Mouse (Mus musculus): ENCODE data around the gene Mllt6. TPM values are rescaled to one million over a fixed set of nuclear protein-coding genes. Genes with fewer than 3 reads are reported as not detected.

Gene Mllt6
- total and polyA plus RNA-seq, 3 experiments, result 37.9 to 72.5 (median 67.1) TPM

DNA sequence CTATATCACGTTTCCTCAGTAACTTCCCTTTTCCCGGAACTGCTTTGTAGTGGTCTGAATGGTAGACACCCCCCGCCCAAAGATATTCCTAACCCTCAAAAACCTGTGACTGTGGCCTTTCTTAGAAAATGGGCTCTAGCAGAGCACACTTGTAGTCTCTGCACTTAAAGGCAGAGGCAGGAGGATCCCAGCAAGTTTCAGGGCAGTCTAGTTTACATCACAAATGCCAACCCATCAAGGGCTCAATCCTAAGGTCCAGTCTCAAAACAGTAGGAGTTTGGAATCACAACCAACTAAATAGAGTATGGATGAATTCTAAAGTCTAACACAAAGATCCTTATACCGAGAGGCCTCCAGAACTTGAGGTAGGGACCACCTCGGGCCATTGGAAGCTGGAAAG, 37.7 kb upstream of the Mllt6 start:
- Histone ChIP-seq H3K27me3 (ENCODE audit: control insufficient read depth, insufficient read depth, low read length) (peaks cover 17% of the 10 kb centered on the region), H3K79me2 (replicated peaks; ENCODE audit: control insufficient read depth, insufficient read depth, low read length) (no peaks in the 10 kb centered on the region)

DNA sequence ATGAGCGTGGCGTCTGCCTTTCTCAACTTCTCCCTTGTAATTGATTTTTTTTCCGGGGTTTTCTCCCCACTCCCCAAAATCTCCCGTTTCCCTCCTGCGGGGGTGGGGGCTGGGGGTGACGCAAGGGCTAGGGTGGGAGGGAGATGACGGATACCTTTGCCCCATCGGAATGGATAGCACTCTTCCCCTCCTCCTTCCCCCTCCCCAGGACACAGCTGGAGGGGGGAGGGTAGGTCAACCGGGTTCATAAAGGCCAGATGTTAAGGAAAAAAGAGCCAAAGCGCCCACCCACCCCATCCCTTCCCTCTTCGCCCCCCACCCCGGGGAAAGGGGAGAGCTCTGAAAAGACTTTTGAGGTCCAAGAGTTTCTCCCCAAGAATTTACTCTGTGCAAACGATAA, 36.8 kb upstream of the Mllt6 start:
- no peak for DNase-seq
- intact Hi-C loops (cut with DNase I), result no loop called here

More for the DNA sequence above, 37.7 kb upstream of the Mllt6 start:
- TF ChIP-seq CTCF (IDR thresholded peaks at IDR 0.05), result no peak
- TF ChIP-seq POLR2A (IDR thresholded peaks at IDR 0.05; ENCODE audit: insufficient read depth, low read depth, low read length), result no peak
- TF ChIP-seq EP300 (IDR thresholded peaks at IDR 0.05; ENCODE audit: insufficient read depth, low read depth, low read length), result no peak
- 69% methylated on average over 5 of the region's 5 CpGs for WGBS
- no peak overlapping the region for H3K4me3 ChIP-seq
- no peak overlapping the region for H3K9ac ChIP-seq (ENCODE audit: low read depth, low read length)
- no peak overlapping the region for H3K27ac ChIP-seq
- intact Hi-C loops (cut with DNase I), result no loop called here
- no peaks in the 10 kb centered on the region for H3K36me3 ChIP-seq (ENCODE audit: control insufficient read depth, insufficient read depth, low read length)
- DNase-seq, result no peak
- H3K4me1 ChIP-seq (ENCODE audit: control insufficient read depth, insufficient read depth, low read length), result no peaks in the 10 kb centered on the region

DNA sequence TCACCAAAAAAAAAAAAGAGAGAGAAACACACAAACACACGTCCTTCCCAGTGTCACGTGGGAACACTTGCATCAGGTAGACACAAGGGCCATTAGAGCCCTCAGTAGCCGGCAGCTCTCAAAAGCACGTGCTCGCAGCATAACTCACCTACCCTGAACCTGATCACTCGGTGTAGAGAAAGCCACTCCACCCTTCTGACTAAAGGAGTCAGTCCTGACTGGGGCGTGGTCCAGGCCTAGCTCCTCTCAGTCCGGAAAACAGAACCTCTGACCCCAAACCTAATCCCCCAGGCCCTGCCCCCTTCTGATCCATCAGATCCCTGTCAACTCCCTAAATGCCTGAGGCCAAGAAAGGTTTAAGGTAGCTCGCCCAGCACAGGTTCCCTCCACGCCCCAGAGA, 36.4 kb upstream of the Mllt6 start:
- DNase-seq, result no peak
- no peaks in the 10 kb centered on the region for H3K36me3 ChIP-seq (ENCODE audit: control insufficient read depth, insufficient read depth, low read length)
- H3K4me1 ChIP-seq (ENCODE audit: control insufficient read depth, insufficient read depth, low read length), result no peaks in the 10 kb centered on the region
- intact Hi-C loops (cut with DNase I), result no loop called here
- H3K4me3 ChIP-seq, result no peak overlapping the region
- no peak for TF ChIP-seq CTCF (IDR thresholded peaks at IDR 0.05)
- H3K27me3 ChIP-seq (ENCODE audit: control insufficient read depth, insufficient read depth, low read length), result peaks cover 18% of the 10 kb centered on the region
- no peak overlapping the region for H3K9ac ChIP-seq (ENCODE audit: low read depth, low read length)
- H3K79me2 ChIP-seq (replicated peaks; ENCODE audit: control insufficient read depth, insufficient read depth, low read length), result no peaks in the 10 kb centered on the region
- whole genome bisulfite sequencing, result 54% methylated on average over 10 of the region's 10 CpGs
- H3K27ac ChIP-seq, result no peak overlapping the region

More for the DNA sequence above, 36.8 kb upstream of the Mllt6 start:
- no peak for TF ChIP-seq POLR2A (IDR thresholded peaks at IDR 0.05; ENCODE audit: insufficient read depth, low read depth, low read length)
- TF ChIP-seq EP300 (IDR thresholded peaks at IDR 0.05; ENCODE audit: insufficient read depth, low read depth, low read length), result no peak
- no peak for TF ChIP-seq CTCF (IDR thresholded peaks at IDR 0.05)
- Histone ChIP-seq H3K4me1 (ENCODE audit: control insufficient read depth, insufficient read depth, low read length) (no peaks in the 10 kb centered on the region), H3K36me3 (ENCODE audit: control insufficient read depth, insufficient read depth, low read length) (no peaks in the 10 kb centered on the region), H3K27ac (no peak overlapping the region), H3K4me3 (no peak overlapping the region), H3K79me2 (replicated peaks; ENCODE audit: control insufficient read depth, insufficient read depth, low read length) (no peaks in the 10 kb centered on the region), H3K9ac (ENCODE audit: low read depth, low read length) (no peak overlapping the region), H3K27me3 (ENCODE audit: control insufficient read depth, insufficient read depth, low read length) (peaks cover 18% of the 10 kb centered on the region)
- WGBS, result 34% methylated on average over 13 of the region's 13 CpGs

DNA sequence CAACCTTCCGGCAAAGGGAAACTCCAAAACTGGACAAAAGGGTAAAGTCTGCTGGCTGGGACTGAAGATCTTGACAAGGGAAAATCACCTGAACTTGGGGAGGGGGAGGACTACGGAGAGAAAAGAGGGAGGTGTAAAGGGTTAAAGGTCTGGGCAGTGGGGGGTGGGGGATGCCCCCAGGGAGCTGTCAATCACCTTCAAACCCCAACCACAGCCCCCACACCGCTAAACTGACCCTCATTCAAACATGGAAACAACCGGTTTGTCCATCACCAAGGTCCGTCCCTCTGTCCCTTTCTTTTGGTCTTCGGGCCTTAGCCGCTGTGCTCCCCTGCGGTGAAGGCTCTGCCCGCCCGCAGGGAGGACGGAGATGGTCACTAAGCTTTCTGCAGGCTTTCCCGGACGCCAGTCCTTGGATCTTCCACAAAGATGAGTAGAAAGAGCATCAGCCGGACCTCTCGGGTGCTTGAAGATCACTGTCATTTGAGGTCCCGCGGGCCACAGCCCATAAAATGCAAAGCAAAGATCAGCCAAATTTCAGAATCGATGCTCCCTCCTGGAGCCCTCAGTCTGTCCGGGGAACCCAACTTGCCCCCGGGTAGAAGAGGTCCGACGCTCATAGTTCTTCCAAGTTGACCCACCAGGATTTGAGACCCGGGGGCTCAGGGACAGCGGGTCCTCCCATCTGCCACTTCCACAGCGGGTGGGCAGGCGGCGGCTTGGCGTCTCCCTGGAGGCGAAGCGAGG, 35.5 kb upstream of the Mllt6 start:
- Histone ChIP-seq H3K36me3 (ENCODE audit: control insufficient read depth, insufficient read depth, low read length) (no peaks in the 10 kb centered on the region), H3K27me3 (ENCODE audit: control insufficient read depth, insufficient read depth, low read length) (peaks cover 18% of the 10 kb centered on the region), H3K27ac (no peak overlapping the region), H3K79me2 (replicated peaks; ENCODE audit: control insufficient read depth, insufficient read depth, low read length) (no peaks in the 10 kb centered on the region), H3K4me1 (ENCODE audit: control insufficient read depth, insufficient read depth, low read length) (no peaks in the 10 kb centered on the region), H3K9ac (ENCODE audit: low read depth, low read length) (0 out of 2 replicates have a peak overlapping the region, but pooled peaks have one; percentile 5), H3K4me3 (no peak overlapping the region)
- WGBS, result 18% methylated on average over 30 of the region's 30 CpGs
- no peak for TF ChIP-seq EP300 (IDR thresholded peaks at IDR 0.05; ENCODE audit: insufficient read depth, low read depth, low read length)
- TF ChIP-seq POLR2A (IDR thresholded peaks at IDR 0.05; ENCODE audit: insufficient read depth, low read depth, low read length), result no peak
- TF ChIP-seq CTCF (IDR thresholded peaks at IDR 0.05), result no peak
- intact Hi-C loops (cut with DNase I), result no loop called here
- DNase-seq, result no peak

DNA sequence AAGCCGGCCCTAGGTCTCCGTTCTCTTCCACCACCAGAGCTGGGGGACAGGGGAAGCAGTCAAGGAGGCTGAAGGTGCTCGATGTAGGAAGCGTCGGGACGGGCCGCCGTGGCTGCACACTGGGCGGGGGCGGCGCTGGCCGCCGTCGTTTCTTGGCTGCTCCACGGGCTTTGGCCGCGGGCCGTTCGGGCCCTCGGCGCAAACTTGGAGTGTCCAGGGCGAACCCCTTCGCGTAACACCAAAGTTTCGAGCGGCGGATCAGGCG, 35.0 kb upstream of the Mllt6 start:
- H3K79me2 ChIP-seq (replicated peaks; ENCODE audit: control insufficient read depth, insufficient read depth, low read length), result no peaks in the 10 kb centered on the region
- no peaks in the 10 kb centered on the region for H3K4me1 ChIP-seq (ENCODE audit: control insufficient read depth, insufficient read depth, low read length)
- intact Hi-C loops (cut with DNase I), result no loop called here
- TF ChIP-seq POLR2A (IDR thresholded peaks at IDR 0.05; ENCODE audit: insufficient read depth, low read depth, low read length) (no peak), CTCF (IDR thresholded peaks at IDR 0.05) (no peak), EP300 (IDR thresholded peaks at IDR 0.05; ENCODE audit: insufficient read depth, low read depth, low read length) (no peak)
- peak overlapping the region; percentile 60 for H3K4me3 ChIP-seq
- DNase-seq, result no peak
- no peaks in the 10 kb centered on the region for H3K36me3 ChIP-seq (ENCODE audit: control insufficient read depth, insufficient read depth, low read length)
- peaks cover 18% of the 10 kb centered on the region for H3K27me3 ChIP-seq (ENCODE audit: control insufficient read depth, insufficient read depth, low read length)
- H3K27ac ChIP-seq, result no peak overlapping the region
- 0 out of 2 replicates have a peak overlapping the region, but pooled peaks have one; percentile 5 for H3K9ac ChIP-seq (ENCODE audit: low read depth, low read length)
- 1% methylated on average over 28 of the region's 28 CpGs for WGBS

DNA sequence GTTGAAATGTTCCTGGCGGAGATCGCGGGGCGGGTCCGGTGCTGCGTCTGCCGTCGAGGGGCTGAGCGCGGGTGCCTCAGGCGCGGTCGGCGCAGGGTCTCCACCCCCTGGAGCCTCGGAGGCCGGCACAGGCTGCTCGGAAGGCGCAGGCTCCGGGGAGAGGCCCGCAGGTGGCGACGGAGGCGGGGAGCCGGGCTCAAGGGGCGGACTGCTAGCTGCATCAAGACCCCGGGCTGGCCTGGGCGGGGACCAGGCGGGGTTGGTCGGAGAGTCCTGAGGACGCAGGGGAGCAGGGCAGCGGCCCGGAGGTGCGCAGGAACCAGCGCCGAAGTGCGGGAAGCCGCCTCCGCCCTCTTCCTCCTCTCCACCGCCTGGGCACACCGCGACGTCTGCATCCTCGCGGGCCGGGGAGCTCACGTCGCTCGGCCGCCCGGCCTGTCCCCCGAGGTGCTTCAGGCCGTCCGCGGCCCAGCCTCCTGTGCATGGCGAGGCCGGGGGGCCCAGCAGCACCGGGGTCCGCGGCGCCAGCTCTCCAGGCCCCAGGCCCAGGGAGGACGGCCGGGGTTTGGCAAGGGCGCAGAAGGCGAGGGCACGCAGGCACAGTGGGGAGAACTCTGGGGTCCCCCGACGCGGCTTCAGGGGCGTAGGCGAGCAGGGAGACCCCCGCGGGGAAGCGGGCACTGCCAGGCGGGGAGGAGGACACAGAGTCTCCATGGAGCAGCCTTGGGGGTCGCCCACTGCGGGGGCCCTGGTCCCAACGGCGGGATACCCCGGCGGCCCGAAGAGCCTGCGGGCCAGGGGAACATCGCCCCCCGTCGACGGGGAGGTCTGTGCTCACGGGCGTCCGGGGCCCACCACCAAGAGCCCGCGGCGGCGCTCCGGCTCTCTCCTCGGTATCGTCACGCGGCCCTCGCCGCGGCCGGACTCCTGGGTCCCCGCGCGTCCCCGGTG, 34.4 kb upstream of the Mllt6 start:
- intact Hi-C loops (cut with DNase I), result no loop called here
- H3K4me1 ChIP-seq (ENCODE audit: control insufficient read depth, insufficient read depth, low read length), result no peaks in the 10 kb centered on the region
- H3K36me3 ChIP-seq (ENCODE audit: control insufficient read depth, insufficient read depth, low read length), result no peaks in the 10 kb centered on the region
- DNase-seq, result peak; percentile 24 to 46
- H3K79me2 ChIP-seq (replicated peaks; ENCODE audit: control insufficient read depth, insufficient read depth, low read length), result no peaks in the 10 kb centered on the region
- H3K27ac ChIP-seq, result no peak overlapping the region
- peak overlapping the region; percentile 60 for H3K4me3 ChIP-seq
- peaks cover 18% of the 10 kb centered on the region for H3K27me3 ChIP-seq (ENCODE audit: control insufficient read depth, insufficient read depth, low read length)
- under 1% methylated on average over 106 of the region's 106 CpGs for WGBS
- TF ChIP-seq CTCF (IDR thresholded peaks at IDR 0.05), result no peak
- TF ChIP-seq EP300 (IDR thresholded peaks at IDR 0.05; ENCODE audit: insufficient read depth, low read depth, low read length), result no peak
- no peak for TF ChIP-seq POLR2A (IDR thresholded peaks at IDR 0.05; ENCODE audit: insufficient read depth, low read depth, low read length)
- H3K9ac ChIP-seq (ENCODE audit: low read depth, low read length), result peak overlapping the region; percentile 46
